Mouse (Mus musculus) C2C12 (cell line): ENCODE measurements around the gene Cops2. TPM values are rescaled to one million over a fixed set of nuclear protein-coding genes. Genes with fewer than 3 reads are reported as not detected.

Source experiments
- H3K27me3 ChIP-seq: one replicate; pipeline ENCODE4 v1.6.1; 2011; ENCODE audit not compliant: control insufficient read depth, insufficient read depth, insufficient read length
- H3K36me3 ChIP-seq: one replicate; pipeline ENCODE4 v1.6.1; 2011; ENCODE audit not compliant: control insufficient read depth, insufficient read depth
- H3K4me3 ChIP-seq: one replicate; pipeline ENCODE4 v1.5.1; 2011; ENCODE audit warnings: mild to moderate bottlenecking, control low read depth; ENCODE audit not compliant: poor library complexity, insufficient read depth, severe bottlenecking
- H3K79me2 ChIP-seq: one replicate; pipeline ENCODE4 v1.6.1; 2011; ENCODE audit not compliant: control insufficient read depth, insufficient read depth
- H3K79me3 ChIP-seq: one replicate; pipeline ENCODE4 v1.6.1; 2011; ENCODE audit warnings: low read depth, control low read depth
- H3ac ChIP-seq: one replicate; pipeline ENCODE3; 2011; ENCODE audit warnings: low read depth; ENCODE audit not compliant: control insufficient read depth, insufficient read length
- CEBPB ChIP-seq: IDR thresholded peaks from one replicate; pipeline ENCODE4 v1.6.1; 2011; ENCODE audit warnings: low read depth, mild to moderate bottlenecking, control low read depth, moderate library complexity
- CTCF ChIP-seq: IDR thresholded peaks from one replicate; pipeline ENCODE4 v1.5.1; 2011; ENCODE audit not compliant: control insufficient read depth, insufficient read depth, insufficient read length
- FOSL1 ChIP-seq: IDR thresholded peaks from one replicate; pipeline ENCODE4 v1.8.0; 2011; ENCODE audit warnings: mild to moderate bottlenecking, low read length; ENCODE audit not compliant: poor library complexity, insufficient read depth, severe bottlenecking
- MAX ChIP-seq: IDR thresholded peaks from one replicate; pipeline ENCODE4 v1.6.1; 2011; ENCODE audit warnings: mild to moderate bottlenecking, control low read depth
- MYOD1 ChIP-seq: IDR thresholded peaks from one replicate; pipeline ENCODE4 v1.6.1; 2011; ENCODE audit warnings: low read depth; ENCODE audit not compliant: control insufficient read depth, insufficient read length
- MYOG ChIP-seq: IDR thresholded peaks from one replicate; pipeline ENCODE4 v1.6.1; 2011; ENCODE audit not compliant: control insufficient read depth, insufficient read length; ENCODE audit errors: extremely low read depth
- USF1 ChIP-seq: IDR thresholded peaks from one replicate; pipeline ENCODE4 v1.6.1; 2011; ENCODE audit warnings: low read depth, mild to moderate bottlenecking, control low read depth, moderate library complexity
- polyA plus RNA-seq: library from polyadenylated mRNA; unstranded; fragments of >200 nt; fragmentation: generic; extraction: Trizol; gene quantifications from one replicate; pipeline ENCODE4 v1.2.1, GENCODE M21; 2012; ENCODE audit warnings: missing spikeins

The Cops2 gene
- polyA plus RNA-seq, 1 experiment: 52.7 TPM

- TF ChIP-seq MYOG (no peak), USF1 (no peak), CTCF (no peak), MYOD1 (no peak), MAX (no peak), CEBPB (no peak), FOSL1 (no peak)
- Histone ChIP-seq H3K4me3 (no peak overlapping the region), H3ac (no peak overlapping the region), H3K79me2 (no peaks in the 10 kb centered on the region), H3K79me3 (no peaks in the 10 kb centered on the region), H3K27me3 (peaks cover 7% of the 10 kb centered on the region), H3K36me3 (no peaks in the 10 kb centered on the region)
These were observed 47.6 kb downstream of the Cops2 start for GRCm38 (mm10) chr2:125811332-125811731.

DNA sequence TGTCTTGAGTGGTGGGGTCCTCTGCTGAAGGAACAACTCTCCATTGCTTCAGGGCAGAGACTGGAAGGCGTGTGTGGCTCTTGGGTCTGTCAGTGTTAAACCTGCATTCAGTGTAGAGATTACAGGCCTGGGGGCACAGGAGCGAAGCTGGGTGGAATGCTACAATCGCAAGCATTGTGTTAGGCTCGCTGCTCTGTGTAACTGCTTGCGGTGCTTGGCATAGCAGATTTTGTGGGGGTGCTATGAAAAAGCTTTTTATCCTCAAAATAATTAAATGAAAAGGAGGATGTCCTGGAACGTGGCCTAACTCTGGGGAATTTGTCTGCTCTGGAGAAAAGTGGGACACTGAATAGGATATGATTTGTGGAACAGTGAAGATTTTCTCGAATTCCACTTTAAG lies 49.4 kb downstream of the Cops2 start:
- TF ChIP-seq CEBPB (no peak), USF1 (no peak), FOSL1 (no peak), MAX (no peak), CTCF (no peak), MYOD1 (no peak), MYOG (no peak)
- no peaks in the 10 kb centered on the region for H3K79me2 ChIP-seq
- no peaks in the 10 kb centered on the region for H3K79me3 ChIP-seq
- H3K27me3 ChIP-seq: peaks cover 4% of the 10 kb centered on the region
- H3K4me3 ChIP-seq: no peak overlapping the region
- H3ac ChIP-seq: no peak overlapping the region
- H3K36me3 ChIP-seq: no peaks in the 10 kb centered on the region

DNA sequence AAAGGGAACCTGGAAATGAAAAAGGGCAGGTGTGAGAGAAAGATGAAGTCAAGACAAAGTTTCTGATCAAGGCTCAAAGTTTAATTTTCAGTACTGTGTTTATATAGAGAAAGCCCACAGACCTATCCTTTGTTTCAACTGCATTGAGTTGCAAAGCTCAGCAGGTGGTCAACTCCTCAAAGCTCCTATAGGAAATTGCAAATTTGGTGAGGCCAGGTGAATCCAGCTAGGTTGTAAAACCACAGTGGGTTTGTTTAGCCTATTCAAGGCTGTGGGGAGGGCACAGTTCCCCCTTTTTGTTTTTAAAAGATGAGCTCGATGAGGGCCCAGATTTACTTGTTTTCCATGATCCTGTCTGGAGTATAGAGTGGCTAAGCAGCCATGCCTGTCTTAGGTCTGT lies 53.1 kb downstream of the Cops2 start:
- Histone ChIP-seq H3K79me3 (no peaks in the 10 kb centered on the region), H3K36me3 (no peaks in the 10 kb centered on the region), H3K79me2 (no peaks in the 10 kb centered on the region), H3K27me3 (no peaks in the 10 kb centered on the region), H3ac (no peak overlapping the region), H3K4me3 (no peak overlapping the region)
- TF ChIP-seq CEBPB (no peak), CTCF (no peak)

GRCm38 (mm10) chr2:125801947-125802346 lies 57.0 kb downstream of the Cops2 start:
- Histone ChIP-seq H3K27me3 (no peaks in the 10 kb centered on the region), H3K36me3 (no peaks in the 10 kb centered on the region), H3ac (no peak overlapping the region), H3K79me2 (no peaks in the 10 kb centered on the region), H3K79me3 (no peaks in the 10 kb centered on the region), H3K4me3 (no peak overlapping the region)
- TF ChIP-seq MAX (no peak), CEBPB (no peak), MYOG (no peak), FOSL1 (no peak), USF1 (no peak), CTCF (no peak), MYOD1 (no peak)

- TF ChIP-seq FOSL1 (no peak), MAX (no peak), CTCF (no peak), USF1 (no peak), MYOG (no peak), MYOD1 (no peak), CEBPB (no peak)
- H3K4me3 ChIP-seq: no peak overlapping the region
- H3K79me3 ChIP-seq: no peaks in the 10 kb centered on the region
- no peaks in the 10 kb centered on the region for H3K36me3 ChIP-seq
- no peaks in the 10 kb centered on the region for H3K79me2 ChIP-seq
- H3ac ChIP-seq: no peak overlapping the region
- no peaks in the 10 kb centered on the region for H3K27me3 ChIP-seq
These were observed 57.9 kb downstream of the Cops2 start for GRCm38 (mm10) chr2:125801038-125801437.

DNA sequence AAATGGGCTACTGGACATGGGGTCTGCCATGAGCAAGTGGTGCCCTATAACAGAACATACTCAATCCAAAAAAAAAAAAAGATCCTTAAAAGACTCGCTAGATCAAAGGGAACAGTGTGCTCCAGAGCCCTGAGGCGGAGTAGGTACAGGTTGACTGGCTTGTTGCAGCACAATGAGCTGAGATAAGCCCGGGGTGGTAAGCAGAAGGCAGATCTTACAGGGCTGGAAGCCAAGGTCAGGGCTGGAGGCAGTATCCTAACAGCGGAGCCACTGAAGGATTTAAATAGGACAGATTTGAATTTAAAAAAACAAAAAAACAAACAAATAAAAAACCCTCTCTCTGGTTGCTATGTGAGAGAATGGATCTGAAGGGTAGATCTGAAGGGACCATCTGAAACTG lies 58.5 kb downstream of the Cops2 start:
- no peak for TF ChIP-seq MYOD1
- no peak for TF ChIP-seq FOSL1
- no peak for TF ChIP-seq MYOG
- Histone ChIP-seq H3K4me3 (no peak overlapping the region), H3ac (no peak overlapping the region)

More for the DNA sequence above, 58.5 kb downstream of the Cops2 start:
- no peaks in the 10 kb centered on the region for H3K79me2 ChIP-seq
- no peaks in the 10 kb centered on the region for H3K27me3 ChIP-seq
- H3K79me3 ChIP-seq: no peaks in the 10 kb centered on the region
- H3K36me3 ChIP-seq: no peaks in the 10 kb centered on the region
